Mouse (Mus musculus) right cerebral cortex, adult 18-20 months (tissue): ENCODE results near the gene Csmd2.

ENCODE experiments used
- DNase-seq: peaks from one replicate; pipeline ENCODE4 v3.0.0; 2022; ENCODE audit warnings: mixed read lengths

Gene Csmd2

GRCm38 (mm10) chr4:128342208-128342607 lies 354.6 kb downstream of the Csmd2 start:
- DNase-seq, result no peak

GRCm38 (mm10) chr4:128358751-128359150 lies 371.1 kb downstream of the Csmd2 start:
- peak; percentile 74 for DNase-seq

GRCm38 (mm10) chr4:128365851-128366250 lies 378.2 kb downstream of the Csmd2 start:
- no peak for DNase-seq

- DNase-seq, result no peak
These were observed 380.4 kb downstream of the Csmd2 start for GRCm38 (mm10) chr4:128368088-128368487.

GRCm38 (mm10) chr4:128371766-128372165 lies 384.1 kb downstream of the Csmd2 start:
- DNase-seq, result no peak

- DNase-seq, result no peak
These were observed 385.5 kb downstream of the Csmd2 start for GRCm38 (mm10) chr4:128373196-128373595.

GRCm38 (mm10) chr4:128374051-128374450 lies 386.4 kb downstream of the Csmd2 start:
- no peak for DNase-seq

GRCm38 (mm10) chr4:128378946-128379345 lies 391.3 kb downstream of the Csmd2 start:
- DNase-seq, result no peak

- no peak for DNase-seq
These were observed 393.7 kb downstream of the Csmd2 start for GRCm38 (mm10) chr4:128381331-128381730.

GRCm38 (mm10) chr4:128383800-128384199 lies 396.1 kb downstream of the Csmd2 start:
- no peak for DNase-seq

GRCm38 (mm10) chr4:128391484-128391883 lies 403.8 kb downstream of the Csmd2 start:
- peak; percentile 37 for DNase-seq

GRCm38 (mm10) chr4:128392279-128392678 lies 404.6 kb downstream of the Csmd2 start:
- DNase-seq, result no peak

- no peak for DNase-seq
These were observed 406.2 kb downstream of the Csmd2 start for GRCm38 (mm10) chr4:128393864-128394263.

- DNase-seq, result no peak
These were observed 409.0 kb downstream of the Csmd2 start for GRCm38 (mm10) chr4:128396616-128397015.

- no peak for DNase-seq
These were observed 410.1 kb downstream of the Csmd2 start for GRCm38 (mm10) chr4:128397804-128398203.

- DNase-seq, result peak; percentile 71
These were observed 411.3 kb downstream of the Csmd2 start for GRCm38 (mm10) chr4:128398948-128399347.

- DNase-seq, result peak; percentile 43
These were observed 412.4 kb downstream of the Csmd2 start for GRCm38 (mm10) chr4:128400016-128400415.

- DNase-seq, result no peak
These were observed 413.9 kb downstream of the Csmd2 start for GRCm38 (mm10) chr4:128401591-128401990.

GRCm38 (mm10) chr4:128402706-128403105 lies 415.0 kb downstream of the Csmd2 start:
- DNase-seq, result no peak

- DNase-seq, result no peak
These were observed 417.9 kb downstream of the Csmd2 start for GRCm38 (mm10) chr4:128405576-128405975.

- no peak for DNase-seq
These were observed 419.6 kb downstream of the Csmd2 start for GRCm38 (mm10) chr4:128407084-128407845.

- DNase-seq, result no peak
These were observed 424.4 kb downstream of the Csmd2 start for GRCm38 (mm10) chr4:128411941-128412630.

- no peak for DNase-seq
These were observed 427.1 kb downstream of the Csmd2 start for GRCm38 (mm10) chr4:128414741-128415140.

- no peak for DNase-seq
These were observed 432.4 kb downstream of the Csmd2 start for GRCm38 (mm10) chr4:128419988-128420617.
